Mouse (Mus musculus) ES-E14 (cell line): ENCODE measurements around the gene Dse.

ENCODE experiments used
- CHD2 ChIP-seq: IDR thresholded peaks from 2 replicates; pipeline ENCODE4 v1.6.1; 2014; ENCODE audit warnings: mild to moderate bottlenecking, low read depth, low read length, inconsistent platforms
- HCFC1 ChIP-seq: IDR thresholded peaks from 2 replicates; pipeline ENCODE4 v1.6.1; 2012; ENCODE audit warnings: low read length, inconsistent platforms, borderline replicate concordance; ENCODE audit not compliant: insufficient read depth
- MAFK ChIP-seq: IDR thresholded peaks from 2 replicates; pipeline ENCODE4 v1.6.1; 2014; ENCODE audit warnings: mild to moderate bottlenecking, low read depth, low read length, inconsistent platforms; ENCODE audit not compliant: insufficient read depth
- ZC3H11A ChIP-seq: IDR thresholded peaks from 2 replicates; pipeline ENCODE4 v1.6.1; 2012; ENCODE audit warnings: low read depth, mild to moderate bottlenecking, inconsistent platforms, low read length, borderline replicate concordance
- ZNF384 ChIP-seq: IDR thresholded peaks from 2 replicates; pipeline ENCODE4 v1.6.1; 2012; ENCODE audit warnings: low read depth, low read length, inconsistent platforms

- TF ChIP-seq MAFK (no peak), ZC3H11A (no peak), ZNF384 (no peak), HCFC1 (no peak), CHD2 (no peak)
Measured at GRCm38 (mm10) chr10:34249594-34249993, 42.1 kb upstream of the Dse start.
